Mouse (Mus musculus) embryonic fibroblast, embryonic 13.5 days (primary cell): ENCODE data around the gene Pes1. TPM values are rescaled to one million over a fixed set of nuclear protein-coding genes. Genes with fewer than 3 reads are reported as not detected.

Experiments
- H3K27ac ChIP-seq: 2 replicates; pipeline ENCODE4 v1.5.1; 2012; ENCODE audit warnings: low read length, control low read depth, inconsistent platforms; ENCODE audit not compliant: insufficient read depth
- H3K4me1 ChIP-seq: 2 replicates; pipeline ENCODE4 v1.6.1; 2011; ENCODE audit warnings: low read length; ENCODE audit not compliant: control insufficient read depth, insufficient read depth
- H3K4me3 ChIP-seq: 2 replicates; pipeline ENCODE4 v1.5.1; 2011; ENCODE audit warnings: mild to moderate bottlenecking, control low read depth, low read length; ENCODE audit not compliant: insufficient read depth
- CTCF ChIP-seq: IDR thresholded peaks from 2 replicates; pipeline ENCODE4 v1.5.1; 2011; ENCODE audit warnings: mild to moderate bottlenecking, control low read depth, low read length, moderate library complexity, borderline replicate concordance; ENCODE audit not compliant: insufficient read depth
- POLR2A ChIP-seq: IDR thresholded peaks from 2 replicates; pipeline ENCODE4 v1.6.1; 2011; ENCODE audit warnings: low read depth, mild to moderate bottlenecking, control low read depth, low read length, moderate library complexity
- polyA plus RNA-seq: library from polyadenylated mRNA; stranded (reverse); fragments of >200 nt; gene quantifications from 2 replicates; pipeline ENCODE4 v1.2.4, GENCODE M21; 2011; ENCODE audit warnings: low read depth; ENCODE audit not compliant: missing spikeins, insufficient read length

Pes1 gene
- polyA plus RNA-seq, 1 experiment: 146 TPM

DNA sequence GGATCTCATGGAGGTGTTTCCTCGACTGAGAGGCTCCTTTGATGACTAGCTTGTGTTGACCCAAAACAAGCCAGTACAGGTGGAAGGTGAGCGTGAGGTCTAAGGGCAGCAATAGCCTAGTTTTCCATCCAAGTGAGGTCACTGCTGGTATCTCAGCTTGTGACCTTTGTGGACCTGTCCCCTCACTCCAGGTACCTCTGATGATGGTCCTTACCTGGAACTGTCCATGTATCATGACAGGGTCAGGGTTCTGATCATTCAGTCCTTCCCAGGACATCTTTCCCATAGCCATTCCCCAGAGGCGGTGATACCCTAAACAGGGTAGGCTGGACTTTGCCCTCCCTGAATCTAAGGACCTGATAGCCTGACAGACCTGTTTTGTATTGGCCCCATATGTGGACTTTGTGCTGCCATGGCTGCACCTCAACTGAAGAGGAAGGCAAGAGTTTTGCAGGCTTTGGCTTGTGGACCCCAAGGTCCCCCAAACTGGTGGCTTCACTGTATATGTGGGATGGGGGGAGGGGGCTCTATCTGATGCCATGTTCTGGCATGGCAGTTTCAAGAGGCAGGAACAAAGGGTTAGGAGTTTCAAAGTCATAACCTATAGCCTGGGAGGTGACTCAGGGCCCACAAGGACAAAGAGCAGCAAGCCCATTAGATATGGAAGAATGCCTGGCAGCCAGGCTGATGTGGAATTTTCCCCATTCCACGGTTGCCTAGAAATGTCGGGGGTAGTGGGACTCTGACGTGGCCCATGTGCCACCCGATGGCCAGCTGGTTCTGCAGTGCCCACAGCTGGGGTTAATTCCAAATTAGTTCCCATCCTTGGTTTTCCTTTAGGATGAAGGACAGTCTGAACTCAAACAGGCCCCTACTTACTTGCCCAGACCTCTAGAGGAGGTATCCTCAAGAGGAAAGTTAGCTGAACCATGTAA lies 18.8 kb downstream of the Pes1 start:
- H3K4me1 ChIP-seq: peaks cover 14% of the 10 kb centered on the region; the same call in 1 of the 2 replicates
- 0 out of 2 replicates have a peak overlapping the region, but pooled peaks have one; percentile 51 for H3K27ac ChIP-seq
- TF ChIP-seq CTCF (no peak), POLR2A (no peak)
- no peak overlapping the region for H3K4me3 ChIP-seq

DNA sequence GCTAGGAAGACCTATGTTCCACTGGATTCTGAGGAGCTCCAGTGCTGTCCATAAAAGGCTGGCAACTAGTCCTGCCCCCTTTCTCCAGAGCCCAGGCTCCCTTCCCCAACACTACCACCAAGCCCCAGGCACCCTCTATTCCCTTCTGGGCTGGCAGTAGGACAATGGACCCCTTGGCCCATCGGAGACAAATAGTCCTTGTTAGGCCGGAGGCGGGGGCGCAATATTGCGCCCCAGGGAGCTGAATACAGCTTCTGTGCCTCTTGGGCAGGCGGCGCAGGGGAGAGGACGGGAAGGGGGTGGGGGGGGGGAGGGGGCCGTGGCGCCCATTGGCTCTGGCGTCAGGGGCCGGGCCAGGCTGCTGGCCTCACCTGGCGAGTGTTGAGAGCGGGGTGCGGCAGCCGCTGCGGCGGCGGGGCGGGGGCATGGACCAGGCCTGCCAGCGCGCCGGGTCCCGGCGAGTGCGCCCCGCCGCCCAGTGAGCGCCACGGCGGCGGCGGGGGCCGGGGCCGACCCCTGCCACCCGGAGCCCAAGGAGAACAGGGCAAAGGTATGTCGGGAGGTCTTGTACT lies 19.6 kb downstream of the Pes1 start, which contains the start of gene Gal3st1:
Gene Gal3st1 (plus strand): TSS at position 346 of the 572 bp plus-strand sequence.
- no peak within 1 kb of the TSS for H3K4me3 ChIP-seq
- H3K4me1 ChIP-seq: peaks cover 14% of the 10 kb centered on the region; the same call in 1 of the 2 replicates
- TF ChIP-seq POLR2A: 0 out of 2 replicates have a peak, but pooled peaks have one; percentile 15
- no peak for TF ChIP-seq CTCF
- H3K27ac ChIP-seq: no peak within 1 kb of the TSS

DNA sequence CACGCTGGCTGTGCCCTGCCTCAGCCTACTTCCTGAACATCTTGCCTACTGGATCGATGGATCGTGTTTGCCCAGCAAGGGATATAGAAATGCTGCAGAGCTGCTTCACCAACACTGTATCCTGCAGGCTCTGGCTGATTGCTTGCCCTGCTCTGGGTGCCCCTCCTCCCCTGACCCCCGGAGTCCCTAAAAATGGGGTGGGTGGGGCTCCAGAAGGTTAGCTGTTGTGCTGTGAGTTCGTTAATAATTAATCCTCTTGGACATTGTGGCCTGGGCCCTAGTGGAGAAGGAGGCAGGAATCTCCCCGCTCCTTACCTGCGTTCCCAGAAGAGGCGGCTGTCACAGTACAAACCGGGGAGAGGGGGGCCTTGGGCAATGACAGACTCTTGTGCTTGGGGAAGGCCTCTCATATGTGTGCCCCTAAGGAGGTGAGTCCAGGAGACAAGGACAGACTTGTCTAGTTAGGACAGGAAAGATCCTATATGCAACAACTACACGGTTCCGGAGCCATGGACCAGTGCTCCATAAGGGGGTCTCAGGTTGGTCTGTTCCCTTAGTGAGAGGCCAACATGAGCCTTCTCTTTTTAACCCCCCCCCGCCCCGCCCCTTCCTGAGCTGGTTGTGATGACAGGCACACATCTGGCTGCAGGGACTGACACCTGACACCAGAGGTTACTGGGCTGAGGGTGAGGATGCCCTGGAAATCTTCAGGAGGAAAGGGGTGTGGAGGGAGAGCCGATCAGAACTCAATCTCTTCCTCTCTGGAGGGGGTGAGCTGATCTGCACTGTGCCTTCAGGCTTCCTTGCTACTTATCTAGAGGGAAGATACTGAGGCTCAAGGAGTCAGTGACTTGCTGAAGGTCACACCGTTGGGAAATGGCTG lies 20.3 kb downstream of the Pes1 start:
- peaks cover 14% of the 10 kb centered on the region; the same call in 1 of the 2 replicates for H3K4me1 ChIP-seq
- no peak overlapping the region for H3K4me3 ChIP-seq
- no peak overlapping the region for H3K27ac ChIP-seq
- 0 out of 2 replicates have a peak, but pooled peaks have one; percentile 6 for TF ChIP-seq POLR2A
- TF ChIP-seq CTCF: no peak

DNA sequence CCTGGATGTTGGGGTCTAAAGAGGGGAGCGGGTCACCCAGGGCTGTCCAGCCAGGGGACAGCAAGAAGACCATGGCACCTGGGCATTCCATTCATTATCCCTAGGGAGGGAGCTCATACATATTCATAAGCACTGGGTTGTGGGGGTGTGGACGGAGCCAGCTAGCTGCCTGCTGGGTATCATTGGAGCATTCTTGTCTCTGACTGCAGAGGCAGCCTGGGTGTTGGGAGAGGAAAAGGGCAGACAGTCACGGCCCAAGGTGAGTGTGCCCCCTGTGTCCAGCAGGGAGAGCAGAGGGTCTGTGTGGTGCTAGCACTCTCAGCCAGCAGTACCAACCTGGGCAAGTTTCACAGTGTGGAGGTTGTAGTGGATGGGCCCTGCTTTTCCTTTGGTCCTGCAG lies 26.0 kb downstream of the Pes1 start:
- H3K27ac ChIP-seq: no peak overlapping the region
- no peak for TF ChIP-seq POLR2A
- no peak for TF ChIP-seq CTCF
- H3K4me3 ChIP-seq: no peak overlapping the region
- H3K4me1 ChIP-seq: peaks cover 6% of the 10 kb centered on the region; the same call in 1 of the 2 replicates

DNA sequence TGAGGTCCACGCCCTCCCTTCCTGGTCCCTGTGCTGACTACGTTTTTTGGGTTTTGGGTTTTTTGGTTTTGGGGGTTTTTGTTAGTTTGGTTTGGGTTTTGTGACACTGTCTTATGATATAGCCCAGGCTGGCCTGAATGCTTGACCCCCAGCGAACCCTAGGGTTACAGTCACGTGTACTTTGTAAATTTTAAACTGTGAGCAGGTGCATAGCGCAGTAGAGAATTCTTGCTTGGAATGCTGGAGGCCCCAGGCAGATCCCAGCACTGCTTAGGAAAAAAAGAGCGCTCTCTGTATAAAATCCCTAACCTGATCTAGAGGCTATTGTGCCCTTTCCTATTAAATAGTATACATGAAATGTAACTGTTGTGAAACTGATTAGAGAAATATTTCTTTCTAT lies 29.4 kb downstream of the Pes1 start:
- Histone ChIP-seq H3K27ac (peak overlapping the region; percentile 17; the same call in 1 of the 2 replicates), H3K4me3 (no peak overlapping the region), H3K4me1 (peaks cover 4% of the 10 kb centered on the region; the same call in 1 of the 2 replicates)
- TF ChIP-seq CTCF: no peak
- no peak for TF ChIP-seq POLR2A

DNA sequence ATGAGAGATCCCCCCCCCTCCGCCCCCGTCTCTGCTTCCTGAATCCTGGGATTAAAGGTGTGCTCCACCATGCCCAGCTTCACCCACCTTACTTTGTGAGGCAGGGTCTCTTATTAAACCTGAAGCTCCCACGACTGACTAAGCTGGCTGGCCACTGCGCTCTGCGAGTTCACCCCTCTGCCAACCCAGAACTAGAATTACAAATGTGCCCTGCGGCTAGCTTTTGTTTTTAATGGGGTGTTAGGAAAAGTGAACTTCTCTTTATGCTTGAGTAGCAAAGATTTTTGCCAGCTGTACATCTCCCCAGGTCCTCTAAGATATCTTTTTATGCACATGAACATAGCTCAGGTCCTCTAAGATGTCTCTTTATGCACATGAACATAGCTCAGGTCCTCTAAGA lies 30.1 kb downstream of the Pes1 start:
- TF ChIP-seq POLR2A (no peak), CTCF (no peak)
- no peak overlapping the region for H3K4me3 ChIP-seq
- peaks cover 4% of the 10 kb centered on the region; the same call in 1 of the 2 replicates for H3K4me1 ChIP-seq
- H3K27ac ChIP-seq: no peak overlapping the region

DNA sequence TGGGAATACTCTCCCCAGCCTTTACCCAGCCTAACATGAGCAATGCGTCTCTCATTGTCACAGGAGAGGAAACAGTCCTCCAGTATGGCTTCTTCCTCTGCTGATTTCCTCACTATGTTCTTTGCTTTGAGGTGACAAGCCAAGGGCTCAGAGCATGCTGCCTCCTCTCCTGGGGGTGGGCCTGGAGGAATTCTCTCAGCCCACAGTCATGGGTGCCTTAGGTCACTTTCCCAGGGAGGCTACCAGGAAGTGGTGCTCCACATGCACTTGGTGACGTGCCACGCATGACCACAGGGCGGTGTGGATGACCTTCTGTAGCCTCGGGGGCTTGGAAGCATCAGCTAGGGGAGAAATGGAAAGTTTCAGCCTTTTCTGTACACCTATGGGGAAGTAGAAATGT lies 31.7 kb downstream of the Pes1 start:
- no peak overlapping the region for H3K27ac ChIP-seq
- TF ChIP-seq POLR2A (no peak), CTCF (no peak)
- no peak overlapping the region for H3K4me3 ChIP-seq

DNA sequence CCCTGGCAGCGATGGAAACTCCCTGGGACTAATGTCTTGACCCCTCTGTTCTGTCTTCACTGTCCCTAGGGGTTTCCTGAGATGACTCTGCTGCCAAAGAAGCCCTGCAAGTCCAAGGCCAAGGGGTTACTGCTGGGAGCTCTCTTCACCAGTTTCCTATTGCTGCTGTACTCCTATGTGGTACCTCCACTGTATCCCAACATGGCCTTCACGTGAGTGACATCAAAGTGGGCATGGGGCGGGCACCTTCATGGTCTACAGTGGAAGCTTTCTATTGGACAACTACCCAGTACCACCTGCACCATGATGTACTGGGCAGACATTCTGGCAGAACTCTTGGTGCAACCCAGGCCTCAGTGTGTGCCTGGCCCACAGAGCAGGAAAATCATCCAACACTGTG lies 33.1 kb downstream of the Pes1 start:
- Histone ChIP-seq H3K4me3 (no peak overlapping the region), H3K4me1 (peaks cover 4% of the 10 kb centered on the region; the same call in 1 of the 2 replicates), H3K27ac (no peak overlapping the region)
- TF ChIP-seq CTCF (no peak), POLR2A (no peak)

More for the DNA sequence above, 31.7 kb downstream of the Pes1 start:
- peaks cover 4% of the 10 kb centered on the region; the same call in 1 of the 2 replicates for H3K4me1 ChIP-seq
